Mouse (Mus musculus) ES-E14 (cell line): ENCODE results near the gene Lrp6.

Source experiments
- HCFC1 ChIP-seq: IDR thresholded peaks from 2 replicates; pipeline ENCODE4 v1.6.1; 2012; ENCODE audit warnings: low read length, inconsistent platforms, borderline replicate concordance; ENCODE audit not compliant: insufficient read depth
- MAFK ChIP-seq: IDR thresholded peaks from 2 replicates; pipeline ENCODE4 v1.6.1; 2014; ENCODE audit warnings: mild to moderate bottlenecking, low read depth, low read length, inconsistent platforms; ENCODE audit not compliant: insufficient read depth
- ZC3H11A ChIP-seq: IDR thresholded peaks from 2 replicates; pipeline ENCODE4 v1.6.1; 2012; ENCODE audit warnings: low read depth, mild to moderate bottlenecking, inconsistent platforms, low read length, borderline replicate concordance
- ZNF384 ChIP-seq: IDR thresholded peaks from 2 replicates; pipeline ENCODE4 v1.6.1; 2012; ENCODE audit warnings: low read depth, low read length, inconsistent platforms

DNA sequence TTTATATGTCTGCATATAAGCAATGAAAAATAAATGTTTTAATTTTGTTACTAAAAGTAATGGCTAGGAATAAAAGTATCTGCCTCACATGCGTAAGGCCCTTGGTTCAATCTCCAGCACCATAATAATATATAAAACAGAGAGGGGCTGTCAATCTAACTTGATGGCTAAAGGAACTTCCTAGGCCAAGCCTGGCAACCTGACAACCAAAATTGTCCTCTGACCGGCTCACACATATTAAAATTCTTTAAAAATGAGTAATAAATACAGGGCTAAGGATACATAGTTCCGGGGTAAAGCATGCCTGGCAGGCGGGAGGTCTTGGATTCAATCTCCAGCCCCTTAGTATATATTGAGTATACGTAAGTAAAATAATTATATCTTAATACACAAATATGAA, 48.3 kb downstream of the Lrp6 start:
- no peak for TF ChIP-seq ZC3H11A
- no peak for TF ChIP-seq ZNF384
- no peak for TF ChIP-seq HCFC1
- TF ChIP-seq MAFK: no peak
